Mouse (Mus musculus) embryonic facial prominence, embryonic 10.5 days (tissue): ENCODE measurements at regions not wholly inside any gene's neighbourhood (a gene's known extent, or its start where the extent isn't known, plus 50 kb on each side); places are given as distances from the start of the nearest gene placed in this dataset.
"Not testable (repeated sequence)": the region's sequence is repeated elsewhere in the genome, so short reads cannot be mapped to it uniquely, and the experiment has no call there.

Experiments used
- DNase-seq: peaks from one replicate; pipeline ENCODE4 v3.0.0-alpha.2; 2017; ENCODE audit warnings: low spot score
- H3K27ac ChIP-seq: fragments of 300-500 bp; sonication (generic); replicated peaks from 2 replicates; pipeline ENCODE4 v1.5.1; 2016; ENCODE audit warnings: mild to moderate bottlenecking
- H3K27me3 ChIP-seq: fragments of 300-500 bp; sonication (generic); replicated peaks from 2 replicates; pipeline ENCODE4 v1.6.1; 2016; ENCODE audit warnings: low read depth, mild to moderate bottlenecking; ENCODE audit not compliant: poor library complexity, severe bottlenecking
- H3K36me3 ChIP-seq: fragments of 300-500 bp; sonication (generic); replicated peaks from 2 replicates; pipeline ENCODE4 v1.6.1; 2016; ENCODE audit warnings: mild to moderate bottlenecking, moderate library complexity
- H3K4me1 ChIP-seq: fragments of 300-500 bp; sonication (generic); 2 replicates; pipeline ENCODE4 v1.6.1; 2016
- H3K4me3 ChIP-seq: fragments of 300-500 bp; sonication (generic); 2 replicates; pipeline ENCODE4 v1.5.1; 2016; ENCODE audit warnings: mild to moderate bottlenecking, moderate library complexity
- H3K9me3 ChIP-seq: fragments of 300-500 bp; sonication (generic); 2 replicates; pipeline ENCODE4 v1.6.1; 2016; ENCODE audit warnings: mild to moderate bottlenecking
- WGBS: fragments of 180-500 bp; shearing (Covaris S2); methylation state at CpG from one replicate; pipeline ENCODE4 v1.1.7; 2016; 5-methylcytosine and 5-hydroxymethylcytosine counted together

- H3K36me3 ChIP-seq = no peaks in the 10 kb centered on the region
- peaks cover 13% of the 10 kb centered on the region; the same call in 1 of the 2 replicates for H3K4me1 ChIP-seq
- no peak overlapping the region for H3K27ac ChIP-seq
- DNase-seq = no peak
- H3K9me3 ChIP-seq = no peaks in the 10 kb centered on the region
- no peak overlapping the region for H3K4me3 ChIP-seq
- WGBS = 16% methylated on average over 3 of the region's 3 CpGs
- H3K27me3 ChIP-seq = no peaks in the 10 kb centered on the region
Measured at GRCm38 (mm10) chr4:55250334-55250733, 99.5 kb upstream of the Rad23b start.

GRCm38 (mm10) chr4:55251546-55251945 lies 98.3 kb upstream of the Rad23b start:
- no peak overlapping the region for H3K27ac ChIP-seq
- H3K36me3 ChIP-seq = no peaks in the 10 kb centered on the region
- H3K9me3 ChIP-seq = no peaks in the 10 kb centered on the region
- H3K27me3 ChIP-seq = no peaks in the 10 kb centered on the region
- no peak overlapping the region for H3K4me3 ChIP-seq
- 81% methylated on average over 5 of the region's 5 CpGs for WGBS
- H3K4me1 ChIP-seq = peaks cover 13% of the 10 kb centered on the region; the same call in 1 of the 2 replicates
- DNase-seq = no peak

GRCm38 (mm10) chr4:55253769-55254168 lies 96.1 kb upstream of the Rad23b start:
- Histone ChIP-seq H3K4me1 (0 out of 2 replicates have a peak, but pooled peaks cover 10% of the 10 kb centered on the region), H3K36me3 (no peaks in the 10 kb centered on the region), H3K9me3 (no peaks in the 10 kb centered on the region), H3K27me3 (no peaks in the 10 kb centered on the region), H3K4me3 (no peak overlapping the region), H3K27ac (no peak overlapping the region)
- DNase-seq = no peak
- WGBS = 77% methylated on average over 8 of the region's 8 CpGs

- no peak overlapping the region for H3K27ac ChIP-seq
- H3K4me3 ChIP-seq = no peak overlapping the region
- no peak for DNase-seq
- WGBS = 84% methylated on average over 8 of the region's 8 CpGs
- H3K27me3 ChIP-seq = no peaks in the 10 kb centered on the region
- no peaks in the 10 kb centered on the region for H3K9me3 ChIP-seq
- peaks cover 12% of the 10 kb centered on the region for H3K4me1 ChIP-seq
- no peaks in the 10 kb centered on the region for H3K36me3 ChIP-seq
Measured at GRCm38 (mm10) chr4:55271965-55272630, 77.7 kb upstream of the Rad23b start.

- Histone ChIP-seq H3K4me3 (no peak overlapping the region), H3K9me3 (no peaks in the 10 kb centered on the region), H3K27ac (no peak overlapping the region), H3K36me3 (no peaks in the 10 kb centered on the region), H3K27me3 (no peaks in the 10 kb centered on the region), H3K4me1 (peaks cover 14% of the 10 kb centered on the region)
- 13% methylated on average over 5 of the region's 5 CpGs for WGBS
- DNase-seq = no peak
Measured at GRCm38 (mm10) chr4:55276300-55276952, 73.4 kb upstream of the Rad23b start.

GRCm38 (mm10) chr4:55279351-55279750 lies 70.5 kb upstream of the Rad23b start:
- H3K4me3 ChIP-seq, H3K27ac ChIP-seq, H3K27me3 ChIP-seq, H3K9me3 ChIP-seq, H3K36me3 ChIP-seq, DNase-seq: not testable (repeated sequence)
- WGBS = 87% methylated on average over 8 of the region's 8 CpGs
- peaks cover 14% of the 10 kb centered on the region for H3K4me1 ChIP-seq

GRCm38 (mm10) chr4:55280706-55281105 lies 69.1 kb upstream of the Rad23b start:
- DNase-seq = no peak
- 85% methylated on average over 3 of the region's 3 CpGs for WGBS

GRCm38 (mm10) chr4:55281486-55282096 lies 68.3 kb upstream of the Rad23b start:
- peaks cover 8% of the 10 kb centered on the region for H3K4me1 ChIP-seq
- H3K27me3 ChIP-seq = no peaks in the 10 kb centered on the region
- no peaks in the 10 kb centered on the region for H3K9me3 ChIP-seq
- DNase-seq = no peak
- H3K27ac ChIP-seq = no peak overlapping the region
- H3K36me3 ChIP-seq = no peaks in the 10 kb centered on the region
- H3K4me3 ChIP-seq = no peak overlapping the region
- WGBS = 76% methylated on average over 14 of the region's 14 CpGs

More at GRCm38 (mm10) chr4:55280706-55281105, 69.1 kb upstream of the Rad23b start:
- Histone ChIP-seq H3K27ac (no peak overlapping the region), H3K4me1 (peaks cover 14% of the 10 kb centered on the region), H3K27me3 (no peaks in the 10 kb centered on the region), H3K9me3 (no peaks in the 10 kb centered on the region), H3K36me3 (no peaks in the 10 kb centered on the region), H3K4me3 (no peak overlapping the region)

GRCm38 (mm10) chr4:55282474-55282873 lies 67.4 kb upstream of the Rad23b start:
- no peaks in the 10 kb centered on the region for H3K36me3 ChIP-seq
- WGBS = 90% methylated on average over 4 of the region's 4 CpGs
- no peak overlapping the region for H3K27ac ChIP-seq
- H3K4me1 ChIP-seq = no peaks in the 10 kb centered on the region
- H3K27me3 ChIP-seq = no peaks in the 10 kb centered on the region
- H3K4me3 ChIP-seq = no peak overlapping the region
- DNase-seq = no peak
- H3K9me3 ChIP-seq = no peaks in the 10 kb centered on the region

GRCm38 (mm10) chr4:55284722-55285225 lies 65.1 kb upstream of the Rad23b start:
- no peak overlapping the region for H3K4me3 ChIP-seq
- no peak overlapping the region for H3K27ac ChIP-seq
- DNase-seq = no peak
- H3K36me3 ChIP-seq = no peaks in the 10 kb centered on the region
- no peaks in the 10 kb centered on the region for H3K9me3 ChIP-seq
- no peaks in the 10 kb centered on the region for H3K27me3 ChIP-seq
- WGBS = 77% methylated on average over 3 of the region's 3 CpGs
- H3K4me1 ChIP-seq = no peaks in the 10 kb centered on the region

GRCm38 (mm10) chr4:55285641-55286040 lies 64.2 kb upstream of the Rad23b start:
- Histone ChIP-seq H3K9me3 (no peaks in the 10 kb centered on the region), H3K4me3 (no peak overlapping the region), H3K27ac (no peak overlapping the region), H3K27me3 (no peaks in the 10 kb centered on the region), H3K36me3 (no peaks in the 10 kb centered on the region), H3K4me1 (no peaks in the 10 kb centered on the region)
- 63% methylated on average over 5 of the region's 5 CpGs for WGBS
- no peak for DNase-seq

- 80% methylated on average over 6 of the region's 6 CpGs for WGBS
- H3K27ac ChIP-seq = no peak overlapping the region
- no peak overlapping the region for H3K4me3 ChIP-seq
- no peak for DNase-seq
- H3K4me1 ChIP-seq = peaks cover 8% of the 10 kb centered on the region
- H3K9me3 ChIP-seq = no peaks in the 10 kb centered on the region
- H3K36me3 ChIP-seq = no peaks in the 10 kb centered on the region
- no peaks in the 10 kb centered on the region; the same call in 1 of the 2 replicates for H3K27me3 ChIP-seq
Measured at GRCm38 (mm10) chr4:55288456-55288855, 61.4 kb upstream of the Rad23b start.

- Histone ChIP-seq H3K4me3 (no peak overlapping the region), H3K27me3 (no peaks in the 10 kb centered on the region; the same call in 1 of the 2 replicates), H3K36me3 (no peaks in the 10 kb centered on the region), H3K4me1 (peaks cover 18% of the 10 kb centered on the region), H3K9me3 (no peaks in the 10 kb centered on the region), H3K27ac (no peak overlapping the region)
- DNase-seq = no peak
- WGBS = 86% methylated on average over 5 of the region's 5 CpGs
Measured at GRCm38 (mm10) chr4:55292277-55292676, 57.6 kb upstream of the Rad23b start.
